ENCODE assay signal across 25 mouse cellular contexts in the genomic region with DNA sequence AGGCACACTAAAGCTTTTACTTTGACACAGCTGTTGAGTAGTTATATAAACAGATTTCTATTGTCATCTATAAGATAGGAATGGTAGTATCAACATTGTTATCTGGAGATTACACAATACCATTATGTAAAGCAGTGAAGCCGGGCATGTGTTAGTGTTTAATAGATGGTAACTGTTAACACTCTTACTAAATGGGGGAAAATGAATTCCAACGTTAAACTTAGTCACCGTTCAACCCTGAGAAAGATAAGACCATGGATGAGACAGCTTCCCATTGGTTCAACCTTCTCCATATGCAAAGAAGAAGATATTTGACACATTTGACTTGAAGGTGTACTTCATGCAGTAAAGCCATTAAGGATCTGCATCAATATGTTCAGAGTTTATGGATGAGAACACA. TPM values are rescaled to one million over a fixed set of nuclear protein-coding genes. Genes with fewer than 3 reads are reported as not detected.
"Had no signal": no experiment of that assay in that cellular context is flagged by ENCODE, and none has a peak within 500 bp of the region (broad histone marks: within the 10 kb centered on the region; RNA-seq: fewer than 3 reads in every experiment).

No protein-coding gene starts in this region.

- DNase-seq: cerebellum, postnatal 10 days; cerebellum, postnatal 14 days; cerebellum, postnatal 25 days; cerebellum, postnatal 36 days; embryo, embryonic 11 days; forebrain, postnatal 0 days; gastrocnemius, adult 2 months; gastrocnemius, postnatal 10 days; gastrocnemius, postnatal 14 days; gastrocnemius, postnatal 25 days; gastrocnemius, postnatal 36 days; heart, adult 18-20 months; heart, adult 2 months had no signal

- H3K9me3 ChIP-seq: embryonic facial prominence, embryonic 10.5 days; embryonic facial prominence, embryonic 12.5 days; embryonic facial prominence, embryonic 13.5 days; embryonic facial prominence, embryonic 15.5 days; forebrain, embryonic 10.5 days; forebrain, embryonic 12.5 days; forebrain, embryonic 13.5 days; forebrain, embryonic 15.5 days; heart, embryonic 10.5 days had no signal

- H3K9ac ChIP-seq: embryonic facial prominence, embryonic 12.5 days; embryonic facial prominence, embryonic 13.5 days; embryonic facial prominence, embryonic 15.5 days; forebrain, embryonic 12.5 days; forebrain, embryonic 13.5 days; forebrain, embryonic 15.5 days; forebrain, postnatal 0 days had no signal

- ATAC-seq: forebrain, embryonic 13.5 days; forebrain, embryonic 14.5 days; forebrain, embryonic 15.5 days; forebrain, embryonic 16.5 days; forebrain, postnatal 0 days had no signal

- H3K36me3 ChIP-seq: embryonic facial prominence, embryonic 15.5 days; heart, embryonic 10.5 days had no signal

- H3K27ac ChIP-seq: embryonic facial prominence, embryonic 10.5 days; embryonic facial prominence, embryonic 12.5 days; embryonic facial prominence, embryonic 13.5 days; embryonic facial prominence, embryonic 15.5 days; forebrain, embryonic 10.5 days; forebrain, embryonic 12.5 days; forebrain, embryonic 13.5 days; forebrain, embryonic 15.5 days; gastrocnemius, adult 2 months; heart, adult 2 months; heart, embryonic 10.5 days had no signal

- H3K4me3 ChIP-seq: embryonic facial prominence, embryonic 10.5 days; embryonic facial prominence, embryonic 12.5 days; embryonic facial prominence, embryonic 13.5 days; embryonic facial prominence, embryonic 15.5 days; erythroblast, embryonic 14.5 days; forebrain, embryonic 10.5 days; forebrain, embryonic 12.5 days; forebrain, embryonic 13.5 days; forebrain, embryonic 15.5 days; gastrocnemius, adult 2 months; heart, adult 2 months; heart, embryonic 10.5 days had no signal

RNA-seq across cellular contexts. Expression of a gene that starts 5.9 kb away (rescaled TPM):
- total RNA-seq: gastrocnemius, adult 2 months; heart, adult 2 months had no signal
